Mouse (Mus musculus) MEL (cell line): ENCODE data around the gene Nudt22. TPM values are rescaled to one million over a fixed set of nuclear protein-coding genes. Genes with fewer than 3 reads are reported as not detected.

ENCODE experiments used
- DNase-seq: peaks from one replicate; pipeline ENCODE4 v3.0.0; 2011; ENCODE audit warnings: low read depth, low spot score
- H3K27ac ChIP-seq: 2 replicates; pipeline ENCODE4 v1.5.1; 2012; ENCODE audit warnings: low read depth, mild to moderate bottlenecking, control low read depth, low read length, moderate library complexity; ENCODE audit not compliant: control insufficient read depth
- H3K27me3 ChIP-seq, 2 experiments: fragments of 150-350 bp in 1 of 2; sonication (generic) in 1 of 2; 2 replicates each; pipeline ENCODE4 v1.6.1; 2012; ENCODE audit warnings: low read length in 2 of 2, mild to moderate bottlenecking in 2 of 2, improper control_type of control experiment in 1 of 2, moderate library complexity in 1 of 2; ENCODE audit not compliant: insufficient read depth in 2 of 2, control insufficient read depth in 1 of 2
- H3K36me3 ChIP-seq, 2 experiments: 2 replicates each; pipeline ENCODE4 v1.6.1; 2012 to 2014; ENCODE audit warnings: low read length in 2 of 2, improper control_type of control experiment in 1 of 2, inconsistent platforms in 1 of 2, mild to moderate bottlenecking in 1 of 2; ENCODE audit not compliant: insufficient read depth in 2 of 2, control insufficient read depth in 1 of 2
- H3K4me1 ChIP-seq, 2 experiments: fragments of 150-350 bp in 1 of 2; sonication (generic) in 1 of 2; 2 replicates each; pipeline ENCODE4 v1.6.1; 2012; ENCODE audit warnings: low read length in 2 of 2, improper control_type of control experiment in 1 of 2, mild to moderate bottlenecking in 1 of 2; ENCODE audit not compliant: insufficient read depth in 2 of 2, control insufficient read depth in 1 of 2
- H3K4me3 ChIP-seq, 2 experiments: fragments of 150-350 bp in 1 of 2; sonication (generic) in 1 of 2; 2 replicates each; pipeline ENCODE4 v1.5.1; 2012; ENCODE audit warnings: low read depth in 2 of 2, low read length in 2 of 2, mild to moderate bottlenecking in 2 of 2, moderate library complexity in 2 of 2, control low read depth in 1 of 2, improper control_type of control experiment in 1 of 2; ENCODE audit not compliant: control insufficient read depth in 1 of 2, insufficient read depth in 1 of 2
- H3K79me2 ChIP-seq: 2 replicates; pipeline ENCODE4 v1.6.1; 2012; ENCODE audit warnings: mild to moderate bottlenecking, low read length, moderate library complexity; ENCODE audit not compliant: control insufficient read depth, poor library complexity, insufficient read depth
- H3K9ac ChIP-seq: 2 replicates; pipeline ENCODE4 v1.6.1; 2012; ENCODE audit warnings: low read depth, mild to moderate bottlenecking, control low read depth, low read length, moderate library complexity; ENCODE audit not compliant: control insufficient read depth, poor library complexity, severe bottlenecking
- H3K9me3 ChIP-seq: fragments of 150-350 bp; sonication (generic); replicated peaks from 2 replicates; pipeline ENCODE4 v1.6.1; 2012; ENCODE audit warnings: mild to moderate bottlenecking, low read length, improper control_type of control experiment, moderate library complexity; ENCODE audit not compliant: insufficient read depth
- BHLHE40 ChIP-seq: IDR thresholded peaks from 2 replicates; pipeline ENCODE4 v1.6.1; 2012; ENCODE audit warnings: low read depth, mild to moderate bottlenecking, inconsistent platforms, low read length, improper control_type of control experiment, borderline replicate concordance
- CHD1 ChIP-seq: IDR thresholded peaks from 2 replicates; pipeline ENCODE4 v1.6.1; 2012; ENCODE audit warnings: low read depth, mild to moderate bottlenecking, inconsistent platforms, low read length, improper control_type of control experiment
- CHD2 ChIP-seq: IDR thresholded peaks from 2 replicates; pipeline ENCODE4 v1.6.1; 2011; ENCODE audit warnings: low read length, improper control_type of control experiment
- CTCF ChIP-seq, 3 experiments: IDR thresholded peaks in 2 of 3; conservative IDR thresholded peaks in 1 of 3; 2 replicates each; pipeline ENCODE4 v1.5.1; 2011 to 2012; ENCODE audit warnings: low read length in 3 of 3, low read depth in 2 of 3, mild to moderate bottlenecking in 2 of 3, improper control_type of control experiment in 1 of 3, inconsistent platforms in 1 of 3, mixed read lengths in 1 of 3, moderate library complexity in 1 of 3; ENCODE audit not compliant: control insufficient read depth in 1 of 3, insufficient read depth in 1 of 3, poor library complexity in 1 of 3, severe bottlenecking in 1 of 3
- ELF1 ChIP-seq: IDR thresholded peaks from 2 replicates; pipeline ENCODE4 v1.6.1; 2014; ENCODE audit warnings: low read depth, mild to moderate bottlenecking, inconsistent platforms, low read length, improper control_type of control experiment, moderate library complexity
- EP300 ChIP-seq, 2 experiments: IDR thresholded peaks; 2 replicates each; pipeline ENCODE4 v1.6.1; 2011; ENCODE audit warnings: improper control_type of control experiment in 2 of 2, low read length in 2 of 2, low read depth in 1 of 2, mild to moderate bottlenecking in 1 of 2
- ETS1 ChIP-seq: IDR thresholded peaks from 2 replicates; pipeline ENCODE4 v1.6.1; 2012; ENCODE audit warnings: low read depth, mild to moderate bottlenecking, inconsistent platforms, low read length, improper control_type of control experiment, moderate library complexity
- GATA1 ChIP-seq: IDR thresholded peaks from 2 replicates; pipeline ENCODE4 v1.6.1; 2011; ENCODE audit warnings: low read depth, low read length, improper control_type of control experiment
- HCFC1 ChIP-seq: IDR thresholded peaks from 2 replicates; pipeline ENCODE4 v1.6.1; 2012; ENCODE audit warnings: low read depth, mild to moderate bottlenecking, inconsistent platforms, low read length, improper control_type of control experiment, moderate library complexity
- JUND ChIP-seq: IDR thresholded peaks from 2 replicates; pipeline ENCODE4 v1.6.1; 2011; ENCODE audit warnings: low read depth, mild to moderate bottlenecking, improper control_type of control experiment, low read length
- KAT2A ChIP-seq: conservative IDR thresholded peaks from 2 replicates; pipeline ENCODE4 v1.6.1; 2012; ENCODE audit warnings: low read depth, low read length, improper control_type of control experiment, inconsistent platforms
- MAX ChIP-seq: IDR thresholded peaks from 2 replicates; pipeline ENCODE4 v1.6.1; 2011; ENCODE audit warnings: low read length, improper control_type of control experiment
- MAZ ChIP-seq: IDR thresholded peaks from 2 replicates; pipeline ENCODE4 v1.6.1; 2012; ENCODE audit warnings: low read depth, mild to moderate bottlenecking, inconsistent platforms, low read length, improper control_type of control experiment
- MEF2A ChIP-seq: IDR thresholded peaks from 2 replicates; pipeline ENCODE4 v1.6.1; 2014; ENCODE audit warnings: low read depth, mild to moderate bottlenecking, inconsistent platforms, low read length, improper control_type of control experiment; ENCODE audit not compliant: poor library complexity, insufficient replicate concordance, severe bottlenecking; ENCODE audit errors: extremely low read depth
- MXI1 ChIP-seq: IDR thresholded peaks from 2 replicates; pipeline ENCODE4 v1.6.1; 2011; ENCODE audit warnings: mild to moderate bottlenecking, low read depth, low read length, improper control_type of control experiment
- MYC ChIP-seq: IDR thresholded peaks from 2 replicates; pipeline ENCODE4 v1.6.1; 2011; ENCODE audit warnings: low read depth, mild to moderate bottlenecking, low read length, improper control_type of control experiment, moderate library complexity
- NELFE ChIP-seq: IDR thresholded peaks from 2 replicates; pipeline ENCODE4 v1.6.1; 2011; ENCODE audit warnings: low read depth, low read length, improper control_type of control experiment
- NRF1 ChIP-seq: IDR thresholded peaks from 2 replicates; pipeline ENCODE4 v1.6.1; 2014; ENCODE audit warnings: low read depth, mild to moderate bottlenecking, inconsistent platforms, low read length, improper control_type of control experiment, moderate library complexity; ENCODE audit not compliant: poor library complexity, insufficient read depth, severe bottlenecking
- POLR2A ChIP-seq, 2 experiments: IDR thresholded peaks; 2 replicates each; pipeline ENCODE4 v1.6.1; 2011 to 2012; ENCODE audit warnings: low read length in 2 of 2, mild to moderate bottlenecking in 2 of 2, control low read depth in 1 of 2, improper control_type of control experiment in 1 of 2, low read depth in 1 of 2, moderate library complexity in 1 of 2; ENCODE audit not compliant: control insufficient read depth in 1 of 2, insufficient read depth in 1 of 2, poor library complexity in 1 of 2
- POLR2AphosphoS2 ChIP-seq: IDR thresholded peaks from 2 replicates; pipeline ENCODE4 v1.6.1; 2011; ENCODE audit warnings: low read length, improper control_type of control experiment
- RCOR1 ChIP-seq: IDR thresholded peaks from 2 replicates; pipeline ENCODE4 v1.6.1; 2012; ENCODE audit warnings: low read depth, mild to moderate bottlenecking, inconsistent platforms, low read length, improper control_type of control experiment
- SIN3A ChIP-seq: IDR thresholded peaks from 2 replicates; pipeline ENCODE4 v1.6.1; 2012; ENCODE audit warnings: low read length, improper control_type of control experiment, inconsistent platforms
- TCF12 ChIP-seq: IDR thresholded peaks from 2 replicates; pipeline ENCODE4 v1.6.1; 2014; ENCODE audit warnings: low read depth, mild to moderate bottlenecking, inconsistent platforms, low read length, improper control_type of control experiment, moderate library complexity
- UBTF ChIP-seq: IDR thresholded peaks from 2 replicates; pipeline ENCODE4 v1.6.1; 2012; ENCODE audit warnings: low read depth, mild to moderate bottlenecking, inconsistent platforms, low read length, improper control_type of control experiment, moderate library complexity, borderline replicate concordance; ENCODE audit not compliant: insufficient read depth
- USF1 ChIP-seq: IDR thresholded peaks from 2 replicates; pipeline ENCODE4 v1.6.1; 2014; ENCODE audit warnings: low read depth, mild to moderate bottlenecking, inconsistent platforms, low read length, improper control_type of control experiment, moderate library complexity
- ZC3H11A ChIP-seq: IDR thresholded peaks from 2 replicates; pipeline ENCODE4 v1.6.1; 2012; ENCODE audit warnings: low read depth, mild to moderate bottlenecking, inconsistent platforms, low read length, improper control_type of control experiment
- ZMIZ1 ChIP-seq: IDR thresholded peaks from 2 replicates; pipeline ENCODE4 v1.6.1; 2012; ENCODE audit warnings: low read depth, mild to moderate bottlenecking, inconsistent platforms, low read length, improper control_type of control experiment, moderate library complexity
- ZNF384 ChIP-seq: IDR thresholded peaks from 2 replicates; pipeline ENCODE4 v1.6.1; 2012; ENCODE audit warnings: low read depth, mild to moderate bottlenecking, inconsistent platforms, low read length, improper control_type of control experiment
- polyA plus RNA-seq, 2 experiments: library from polyadenylated mRNA; stranded (reverse) in 1 of 2; unstranded in 1 of 2; fragments of >175 nt in 1 of 2; fragments of >200 nt in 1 of 2; gene quantifications; 2 replicates each; pipeline versions ENCODE4 v1.2.1 to v1.2.4; 2012; ENCODE audit warnings: low replicate concordance in 2 of 2, low read depth in 1 of 2; ENCODE audit not compliant: insufficient read length in 2 of 2, insufficient read depth in 1 of 2, missing spikeins in 1 of 2
- total RNA-seq: library from RNA; depleted of rRNA; stranded (reverse); fragments of 300-350 nt; gene quantifications from 2 replicates; pipeline ENCODE4 v1.2.3, GENCODE M21; 2012

Nudt22 gene
- total and polyA plus RNA-seq, 3 experiments = 30.8 to 32.1 TPM; not detected in 1

DNA sequence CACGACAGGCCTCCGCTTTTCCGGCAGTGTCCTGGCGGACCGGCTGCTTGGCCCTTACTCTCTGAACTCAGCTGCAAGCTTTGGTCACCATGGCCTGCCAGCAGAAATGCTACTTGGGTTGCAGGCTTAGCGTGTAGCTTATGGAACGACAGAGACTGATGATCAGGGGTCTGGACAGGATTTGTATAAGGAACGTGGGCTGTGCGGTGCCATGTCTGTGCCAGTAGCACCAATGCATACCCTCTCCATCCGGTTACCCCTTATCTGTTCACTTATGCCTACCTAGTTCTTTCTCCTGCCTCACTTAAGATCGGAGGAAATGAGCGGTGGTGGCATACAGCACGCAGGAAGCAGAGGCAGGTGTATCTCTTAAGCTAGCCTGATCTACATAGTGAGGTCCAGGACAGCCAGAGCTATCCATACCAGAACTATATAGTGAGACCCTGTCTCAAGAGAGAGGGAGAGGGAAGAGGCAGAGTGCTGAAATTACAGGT, 44.8 kb upstream of the Nudt22 start:
- DNase-seq = peak; percentile 76
- Histone ChIP-seq H3K9me3 (no peaks in the 10 kb centered on the region), H3K27ac (peak overlapping the region; percentile 91), H3K4me3 (peak overlapping the region; percentile 58 to 61), H3K27me3 (no peaks in the 10 kb centered on the region), H3K79me2 (peaks cover 39% of the 10 kb centered on the region), H3K4me1 (peaks cover 0 to 20% of the 10 kb centered on the region in 2 experiments; a peak in 3 of 4 replicates), H3K36me3 (peaks cover 5 to 23% of the 10 kb centered on the region in 2 experiments), H3K9ac (peak overlapping the region; percentile 85)
- TF ChIP-seq POLR2A (IDR thresholded peaks at IDR 0.05; ENCODE audit: control insufficient read depth in 1 of 2, insufficient read depth in 1 of 2, low read depth in 1 of 2, low read length in 2 of 2, poor library complexity in 1 of 2) (peak; percentile 36 to 54), ZC3H11A (no peak), MAX (0 out of 2 replicates have a peak, but pooled peaks have one; percentile 27), SIN3A (peak; percentile 39), ELF1 (no peak), GATA1 (no peak), BHLHE40 (no peak), ETS1 (0 out of 2 replicates have a peak, but pooled peaks have one; percentile 11), NRF1 (no peak), CHD2 (no peak)

DNA sequence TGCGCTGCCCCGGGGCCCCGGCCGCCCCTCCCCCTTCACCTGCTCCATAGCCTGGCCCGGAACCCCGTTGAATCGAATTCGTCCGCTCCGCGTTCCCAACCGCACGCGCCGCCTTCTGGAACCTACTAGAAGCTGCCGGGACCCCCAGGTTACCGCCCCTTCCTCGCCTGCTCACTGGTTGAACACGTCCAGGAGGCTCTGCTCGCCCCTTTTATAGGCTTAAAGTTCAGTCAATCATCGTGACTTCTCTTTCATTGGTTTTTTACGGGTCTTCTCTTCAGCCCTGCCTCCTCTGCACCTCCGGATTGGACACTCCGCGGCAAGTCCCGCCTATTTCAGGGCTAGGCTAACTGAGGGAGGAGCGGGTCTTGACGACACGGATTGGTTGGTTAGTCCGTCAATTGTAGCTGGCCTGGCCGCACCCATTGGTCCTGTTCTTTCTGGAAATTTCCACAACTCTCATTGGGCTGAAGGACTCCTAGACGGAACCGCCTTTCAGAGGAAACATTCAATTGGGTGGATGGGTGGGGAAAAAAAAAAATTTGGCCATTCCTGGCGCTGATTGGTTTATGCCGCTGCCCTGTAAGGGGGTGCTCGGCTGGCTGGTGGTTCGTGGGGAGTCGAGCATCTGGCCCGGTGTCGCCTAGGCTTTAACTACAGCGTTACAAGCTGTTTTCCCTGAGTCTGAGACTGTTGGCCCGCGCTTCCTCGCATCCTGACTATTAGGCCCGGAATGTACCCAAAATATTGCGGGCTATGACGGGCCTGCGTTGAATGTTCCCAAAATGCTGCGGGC, 44.1 kb upstream of the Nudt22 start, which contains the start of gene Stip1:
Gene Stip1, minus strand, starts transcription at position 127 of the 796 bp plus-strand sequence.
- Histone ChIP-seq H3K4me1 (peaks cover 0 to 20% of the 10 kb centered on the region in 2 experiments; a peak in 3 of 4 replicates), H3K36me3 (peaks cover 5 to 23% of the 10 kb centered on the region in 2 experiments), H3K9ac (peak within 1 kb of the TSS; percentile 97), H3K27ac (peak within 1 kb of the TSS; percentile 91), H3K4me3 (peak within 1 kb of the TSS; percentile 85 to 90), H3K79me2 (peaks cover 43% of the 10 kb centered on the region), H3K9me3 (no peaks in the 10 kb centered on the region), H3K27me3 (no peaks in the 10 kb centered on the region)
- peak; percentile 100 for DNase-seq
- TF ChIP-seq USF1 (peak; percentile 35), MEF2A (no peak), ELF1 (peak; percentile 66), TCF12 (peak; percentile 68), MAX (peak; percentile 15; the same call in 1 of the 2 replicates), ETS1 (no peak), POLR2AphosphoS2 (peak; percentile 90), MXI1 (peak; percentile 75), HCFC1 (peak; percentile 77), ZMIZ1 (peak; percentile 82), CHD2 (peak; percentile 92), KAT2A (peak; percentile 52), CTCF (IDR thresholded peaks at IDR 0.05 in 2 of 3, conservative IDR thresholded peaks at IDR 0.05 in 1 of 3; ENCODE audit: control insufficient read depth in 1 of 3, insufficient read depth in 1 of 3, low read depth in 2 of 3, low read length in 3 of 3, poor library complexity in 1 of 3, severe bottlenecking in 1 of 3) (peak in 2 of 3 experiments; percentile 27 to 35; a peak in 5 of 6 replicates), CHD1 (no peak), NELFE (peak; percentile 83), UBTF (no peak), MAZ (no peak), NRF1 (0 out of 2 replicates have a peak, but pooled peaks have one; percentile 16), RCOR1 (no peak), ZNF384 (peak; percentile 99), EP300 (IDR thresholded peaks at IDR 0.05; ENCODE audit: low read depth in 1 of 2, low read length in 2 of 2) (no peak), JUND (no peak; the same call in 1 of the 2 replicates), MYC (0 out of 2 replicates have a peak, but pooled peaks have one; percentile 42)
